Mouse (Mus musculus) left cerebral cortex, adult 8-10 months (tissue): Measurements from ENCODE around the gene Pkn3. TPM values are rescaled to one million over a fixed set of nuclear protein-coding genes. Genes with fewer than 3 reads are reported as not detected.

ENCODE experiments used
- DNase-seq, 2 experiments: peaks; one replicate each; pipeline ENCODE4 v3.0.0; 2022; ENCODE audit warnings: low spot score in 2 of 2
- total RNA-seq, 4 experiments: library from RNA; stranded (reverse); gene quantifications; 2 replicates each; pipeline ENCODE4 v1.2.4; 2022

The Pkn3 gene
- total RNA-seq, 4 experiments from 2014 or later = 1.9 to 4.5 (median 2.3) TPM

- peak in 1 of 2 experiments; percentile 26 for DNase-seq
These were observed 15.0 kb upstream of the Pkn3 start for GRCm38 (mm10) chr2:30062249-30063093.

- no peak for DNase-seq
These were observed 14.2 kb upstream of the Pkn3 start for GRCm38 (mm10) chr2:30063235-30063634.

GRCm38 (mm10) chr2:30063791-30064190 lies 13.7 kb upstream of the Pkn3 start:
- no peak for DNase-seq

GRCm38 (mm10) chr2:30064298-30064697 lies 13.2 kb upstream of the Pkn3 start:
- DNase-seq = no peak

GRCm38 (mm10) chr2:30066046-30066901 lies 11.2 kb upstream of the Pkn3 start:
- DNase-seq = peak; percentile 72 to 94

- no peak for DNase-seq
These were observed 10.2 kb upstream of the Pkn3 start for GRCm38 (mm10) chr2:30067031-30067888.

GRCm38 (mm10) chr2:30067962-30068361 lies 9.5 kb upstream of the Pkn3 start:
- no peak for DNase-seq

GRCm38 (mm10) chr2:30072875-30073274 lies 4.6 kb upstream of the Pkn3 start:
- no peak for DNase-seq

- DNase-seq = no peak
These were observed 4.2 kb upstream of the Pkn3 start for GRCm38 (mm10) chr2:30073285-30073684.

- DNase-seq = no peak
These were observed 1.9 kb upstream of the Pkn3 start for GRCm38 (mm10) chr2:30075625-30076024.

GRCm38 (mm10) chr2:30076439-30076838 lies 1.0 kb upstream of the Pkn3 start:
- DNase-seq = no peak

GRCm38 (mm10) chr2:30076959-30077358 lies 525 bp upstream of the Pkn3 start:
- no peak for DNase-seq

GRCm38 (mm10) chr2:30078349-30078712 lies 847 bp downstream of the Pkn3 start:
- no peak for DNase-seq

GRCm38 (mm10) chr2:30078760-30079159 lies 1.3 kb downstream of the Pkn3 start:
- no peak for DNase-seq

- DNase-seq = no peak
These were observed 2.8 kb downstream of the Pkn3 start for GRCm38 (mm10) chr2:30080181-30080800.

GRCm38 (mm10) chr2:30084113-30084512 lies 6.6 kb downstream of the Pkn3 start:
- DNase-seq = no peak

- no peak for DNase-seq
These were observed 7.1 kb downstream of the Pkn3 start for GRCm38 (mm10) chr2:30084632-30085031.

GRCm38 (mm10) chr2:30087310-30087709 lies 9.8 kb downstream of the Pkn3 start:
- no peak for DNase-seq

- DNase-seq = no peak
These were observed 14.0 kb downstream of the Pkn3 start for GRCm38 (mm10) chr2:30091521-30091920.

- no peak for DNase-seq
These were observed 14.9 kb downstream of the Pkn3 start for GRCm38 (mm10) chr2:30092280-30092918.
